Mouse (Mus musculus): ENCODE results near the gene Zic3. TPM values are rescaled to one million over a fixed set of nuclear protein-coding genes. Genes with fewer than 3 reads are reported as not detected.

The Zic3 gene
- polyA plus RNA-seq, 1 experiment from 2014 or later = not detected

DNA sequence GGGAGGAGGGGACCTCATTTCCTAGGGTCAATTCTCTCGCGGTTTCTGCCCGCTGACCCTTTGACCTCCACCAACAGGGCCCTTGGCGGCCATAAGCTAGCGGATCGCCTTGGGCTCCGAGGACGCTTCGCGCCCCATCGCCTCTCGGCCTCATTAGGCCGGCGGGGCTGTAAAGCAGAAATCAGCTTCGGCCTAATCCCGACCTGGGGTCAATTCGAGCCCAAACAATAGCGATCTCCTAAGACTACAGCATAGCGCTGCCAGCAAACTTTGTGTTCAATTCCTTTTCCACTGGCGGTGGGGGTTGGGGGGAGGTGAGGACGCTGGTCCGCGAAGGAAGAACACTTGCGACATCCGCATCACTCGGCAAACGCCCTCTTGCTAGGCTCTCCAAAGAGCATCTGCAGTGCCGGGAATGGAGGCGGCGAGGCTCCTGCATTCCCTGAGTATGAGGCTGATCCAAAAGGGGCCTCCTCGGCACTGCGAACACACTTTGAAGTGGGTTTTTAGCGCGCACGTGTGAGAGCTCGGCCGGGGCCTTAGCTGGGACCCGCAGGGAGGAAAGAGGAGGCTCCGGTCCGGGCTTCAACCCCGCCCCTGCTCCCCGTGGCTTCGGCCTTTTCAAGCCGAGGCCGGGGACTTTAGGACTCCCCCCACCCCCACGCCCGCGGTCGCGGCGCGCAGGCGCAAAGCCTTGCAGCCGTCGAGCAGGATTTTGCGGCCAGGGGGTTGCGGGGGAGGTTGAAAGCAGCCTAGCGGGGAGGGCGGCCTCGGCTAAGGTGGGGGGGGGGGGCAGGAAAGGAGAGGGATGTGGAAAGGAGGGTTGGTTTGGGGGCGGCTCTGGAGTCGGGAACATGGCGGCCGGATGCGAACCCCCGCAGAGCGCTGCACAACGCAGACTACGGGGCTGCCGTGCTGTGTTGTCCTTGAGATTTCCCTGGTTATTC is 15.8 kb downstream of the Zic3 start:
- H3K4me2 ChIP-seq (ENCODE audit: low read depth, low read length) = peak overlapping the region; percentile 47
- H3K4me1 ChIP-seq (replicated peaks; ENCODE audit: control insufficient read depth, insufficient read depth, low read length) = no peaks in the 10 kb centered on the region
- WGBS = 27% methylated on average over 63 of the region's 70 CpGs
- H3K4me3 ChIP-seq (ENCODE audit: low read length) = peak overlapping the region; percentile 34
- no peak overlapping the region for H3K9ac ChIP-seq (ENCODE audit: low read length)
- peaks cover 44% of the 10 kb centered on the region for H3K27me3 ChIP-seq (ENCODE audit: control insufficient read depth, insufficient read depth, low read depth, low read length)
- no peaks in the 10 kb centered on the region for H3K9me3 ChIP-seq (ENCODE audit: control insufficient read depth, low read length)
- H3K36me3 ChIP-seq (ENCODE audit: control insufficient read depth, insufficient read depth, low read length) = no peaks in the 10 kb centered on the region
- no peak overlapping the region for H3K27ac ChIP-seq (ENCODE audit: low read length)
- peak; percentile 47; the same call in 1 of the 2 replicates for ATAC-seq (ENCODE audit: low read depth)

DNA sequence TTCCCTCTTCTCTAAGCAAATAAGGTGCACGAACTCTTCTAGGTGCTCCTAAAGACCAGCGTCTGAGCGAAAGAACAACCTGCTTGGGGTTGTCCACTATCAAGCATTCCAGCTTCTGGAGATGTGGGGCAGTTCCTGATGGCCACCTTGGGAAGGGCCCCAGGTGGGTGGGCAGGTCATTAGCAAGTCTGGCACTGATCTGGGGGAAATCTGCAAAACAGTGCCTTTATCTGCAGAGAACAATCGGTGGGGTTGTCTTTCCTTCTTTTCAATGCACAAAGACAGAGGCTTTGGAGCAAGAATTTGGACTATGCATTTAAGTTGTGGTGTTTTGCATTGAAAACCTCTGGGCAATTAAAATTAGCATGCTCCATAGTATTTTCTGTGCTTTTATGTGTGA is 17.2 kb downstream of the Zic3 start:
- H3K27ac ChIP-seq (ENCODE audit: low read length) = no peak overlapping the region
- H3K4me1 ChIP-seq (replicated peaks; ENCODE audit: control insufficient read depth, insufficient read depth, low read length) = no peaks in the 10 kb centered on the region
- no peak overlapping the region for H3K4me2 ChIP-seq (ENCODE audit: low read depth, low read length)
- H3K4me3 ChIP-seq (ENCODE audit: low read length) = no peak overlapping the region
- no peaks in the 10 kb centered on the region for H3K9me3 ChIP-seq (ENCODE audit: control insufficient read depth, low read length)
- no peak overlapping the region for H3K9ac ChIP-seq (ENCODE audit: low read length)
- no peaks in the 10 kb centered on the region for H3K36me3 ChIP-seq (ENCODE audit: control insufficient read depth, insufficient read depth, low read length)
- ATAC-seq (ENCODE audit: low read depth) = no peak
- H3K27me3 ChIP-seq (ENCODE audit: control insufficient read depth, insufficient read depth, low read depth, low read length) = peaks cover 34% of the 10 kb centered on the region
- 46% methylated on average over 4 of the region's 4 CpGs for WGBS

DNA sequence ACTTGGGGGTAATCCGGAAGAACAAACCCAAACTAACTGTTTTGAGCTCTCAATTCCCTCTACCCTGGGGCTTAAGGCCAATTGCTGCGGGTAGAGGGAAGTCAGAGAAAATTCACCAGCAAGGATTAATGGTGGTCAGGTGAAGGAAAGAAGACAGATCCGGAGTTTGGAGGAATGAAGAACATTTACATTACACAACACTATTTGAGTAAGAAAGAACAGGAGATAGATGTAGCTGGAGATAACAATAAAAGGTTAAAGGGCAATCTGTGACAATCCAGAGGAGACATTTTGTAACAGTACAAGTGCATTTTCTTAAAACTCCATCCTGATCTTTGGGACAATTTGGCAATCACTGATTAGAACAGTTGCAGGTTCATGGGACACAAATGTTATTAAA is 19.4 kb downstream of the Zic3 start:
- H3K9ac ChIP-seq (ENCODE audit: low read length) = no peak overlapping the region
- WGBS = 51% methylated on average over 3 of the region's 3 CpGs
- ATAC-seq (ENCODE audit: low read depth) = no peak
- H3K36me3 ChIP-seq (ENCODE audit: control insufficient read depth, insufficient read depth, low read length) = no peaks in the 10 kb centered on the region
- no peak overlapping the region for H3K27ac ChIP-seq (ENCODE audit: low read length)
- H3K9me3 ChIP-seq (ENCODE audit: control insufficient read depth, low read length) = no peaks in the 10 kb centered on the region
- no peaks in the 10 kb centered on the region for H3K4me1 ChIP-seq (replicated peaks; ENCODE audit: control insufficient read depth, insufficient read depth, low read length)
- H3K4me2 ChIP-seq (ENCODE audit: low read depth, low read length) = no peak overlapping the region
- no peak overlapping the region for H3K4me3 ChIP-seq (ENCODE audit: low read length)
- peaks cover 28% of the 10 kb centered on the region for H3K27me3 ChIP-seq (ENCODE audit: control insufficient read depth, insufficient read depth, low read depth, low read length)

DNA sequence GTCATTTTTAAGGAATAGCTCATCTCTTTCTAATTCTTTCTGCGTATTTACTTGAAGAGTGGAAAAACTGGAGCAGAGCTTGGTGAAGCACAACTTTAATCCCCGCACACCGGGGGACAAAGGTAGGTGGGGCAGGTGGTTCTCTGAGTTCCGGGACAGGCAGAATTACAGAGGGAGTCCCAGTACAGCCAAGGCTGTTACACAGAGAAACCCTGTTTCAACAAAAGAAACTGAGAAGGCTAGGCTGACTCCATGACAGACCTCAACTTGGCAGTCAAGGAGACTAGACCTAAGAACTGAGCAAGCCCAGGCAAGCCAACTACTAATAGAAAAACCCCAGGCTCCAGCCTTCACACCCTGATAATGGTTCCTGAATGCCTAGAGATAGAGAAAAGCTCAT is 20.0 kb downstream of the Zic3 start:
- H3K27ac ChIP-seq (ENCODE audit: low read length) = no peak overlapping the region
- H3K27me3 ChIP-seq (ENCODE audit: control insufficient read depth, insufficient read depth, low read depth, low read length) = peaks cover 24% of the 10 kb centered on the region
- no peaks in the 10 kb centered on the region for H3K4me1 ChIP-seq (replicated peaks; ENCODE audit: control insufficient read depth, insufficient read depth, low read length)
- H3K4me2 ChIP-seq (ENCODE audit: low read depth, low read length) = no peak overlapping the region
- ATAC-seq (ENCODE audit: low read depth) = no peak
- H3K4me3 ChIP-seq (ENCODE audit: low read length) = no peak overlapping the region
- no peak overlapping the region for H3K9ac ChIP-seq (ENCODE audit: low read length)
- no peaks in the 10 kb centered on the region for H3K9me3 ChIP-seq (ENCODE audit: control insufficient read depth, low read length)
- no peaks in the 10 kb centered on the region for H3K36me3 ChIP-seq (ENCODE audit: control insufficient read depth, insufficient read depth, low read length)
- WGBS = 63% methylated on average over 4 of the region's 4 CpGs

Measured in lung, embryonic 16.5 days (tissue).